Mouse (Mus musculus): ENCODE data around the gene Zfp462. TPM values are rescaled to one million over a fixed set of nuclear protein-coding genes. Genes with fewer than 3 reads are reported as not detected.

Gene Zfp462
- polyA plus RNA-seq, 1 experiment from 2014 or later = 2.0 TPM

GRCm38 (mm10) chr4:55026109-55026646 is 81.3 kb downstream of the Zfp462 start:
- H3K4me2 ChIP-seq = no peak overlapping the region
- 82% methylated on average over 10 of the region's 10 CpGs for WGBS
- no peak overlapping the region for H3K4me3 ChIP-seq
- no peak for ATAC-seq (replicated peaks; ENCODE audit: insufficient number of reproducible peaks, insufficient read depth, low FRiP score, low read depth)
- no peaks in the 10 kb centered on the region for H3K27me3 ChIP-seq
- no peak overlapping the region for H3K27ac ChIP-seq
- no peak overlapping the region for H3K9ac ChIP-seq
- no peaks in the 10 kb centered on the region for H3K9me3 ChIP-seq (replicated peaks)
- peaks cover 8% of the 10 kb centered on the region for H3K4me1 ChIP-seq (replicated peaks)
- H3K36me3 ChIP-seq = peaks cover 17% of the 10 kb centered on the region

- Histone ChIP-seq H3K27me3 (no peaks in the 10 kb centered on the region), H3K4me3 (no peak overlapping the region), H3K36me3 (no peaks in the 10 kb centered on the region), H3K4me2 (no peak overlapping the region), H3K9me3 (replicated peaks) (no peaks in the 10 kb centered on the region), H3K27ac (no peak overlapping the region), H3K4me1 (replicated peaks) (peaks cover 10% of the 10 kb centered on the region), H3K9ac (no peak overlapping the region)
- no peak for ATAC-seq (replicated peaks; ENCODE audit: insufficient number of reproducible peaks, insufficient read depth, low FRiP score, low read depth)
- WGBS = 56% methylated on average over 5 of the region's 5 CpGs
These were observed 85.6 kb downstream of the Zfp462 start for GRCm38 (mm10) chr4:55030401-55030800.

GRCm38 (mm10) chr4:55032317-55032930 is 87.6 kb downstream of the Zfp462 start:
- H3K4me2 ChIP-seq = no peak overlapping the region
- no peak for ATAC-seq (replicated peaks; ENCODE audit: insufficient number of reproducible peaks, insufficient read depth, low FRiP score, low read depth)
- H3K4me1 ChIP-seq (replicated peaks) = peaks cover 10% of the 10 kb centered on the region
- WGBS = 48% methylated on average over 8 of the region's 8 CpGs
- no peak overlapping the region for H3K27ac ChIP-seq
- no peak overlapping the region for H3K4me3 ChIP-seq
- H3K9ac ChIP-seq = no peak overlapping the region
- H3K9me3 ChIP-seq (replicated peaks) = no peaks in the 10 kb centered on the region
- H3K27me3 ChIP-seq = no peaks in the 10 kb centered on the region
- no peaks in the 10 kb centered on the region for H3K36me3 ChIP-seq

- H3K4me1 ChIP-seq (replicated peaks) = peaks cover 10% of the 10 kb centered on the region
- ATAC-seq (replicated peaks; ENCODE audit: insufficient number of reproducible peaks, insufficient read depth, low FRiP score, low read depth) = no peak
- H3K27ac ChIP-seq = no peak overlapping the region
- no peak overlapping the region for H3K4me2 ChIP-seq
- H3K9ac ChIP-seq = no peak overlapping the region
- 87% methylated on average over 6 of the region's 6 CpGs for WGBS
- no peaks in the 10 kb centered on the region for H3K36me3 ChIP-seq
- no peaks in the 10 kb centered on the region for H3K27me3 ChIP-seq
- H3K4me3 ChIP-seq = no peak overlapping the region
- H3K9me3 ChIP-seq (replicated peaks) = no peaks in the 10 kb centered on the region
These were observed 88.6 kb downstream of the Zfp462 start for GRCm38 (mm10) chr4:55033452-55033851.

GRCm38 (mm10) chr4:55038139-55038538 is 93.3 kb downstream of the Zfp462 start:
- no peak for ATAC-seq (replicated peaks; ENCODE audit: insufficient number of reproducible peaks, insufficient read depth, low FRiP score, low read depth)
- H3K27ac ChIP-seq = no peak overlapping the region
- no peak overlapping the region for H3K9ac ChIP-seq
- H3K4me1 ChIP-seq (replicated peaks) = no peaks in the 10 kb centered on the region; the same call in 1 of the 2 replicates
- H3K4me2 ChIP-seq = no peak overlapping the region
- WGBS = 79% methylated on average over 6 of the region's 6 CpGs
- H3K36me3 ChIP-seq = no peaks in the 10 kb centered on the region
- no peaks in the 10 kb centered on the region for H3K27me3 ChIP-seq
- no peaks in the 10 kb centered on the region for H3K9me3 ChIP-seq (replicated peaks)
- no peak overlapping the region for H3K4me3 ChIP-seq

- Histone ChIP-seq H3K36me3 (no peaks in the 10 kb centered on the region), H3K4me1 (replicated peaks) (no peaks in the 10 kb centered on the region), H3K9me3 (replicated peaks) (no peaks in the 10 kb centered on the region), H3K9ac (no peak overlapping the region), H3K27ac (0 out of 2 replicates have a peak overlapping the region, but pooled peaks have one; percentile 2), H3K27me3 (no peaks in the 10 kb centered on the region), H3K4me3 (no peak overlapping the region), H3K4me2 (no peak overlapping the region)
- ATAC-seq (replicated peaks; ENCODE audit: insufficient number of reproducible peaks, insufficient read depth, low FRiP score, low read depth) = no peak
- 74% methylated on average over 8 of the region's 8 CpGs for WGBS
These were observed 95.6 kb downstream of the Zfp462 start for GRCm38 (mm10) chr4:55040258-55040964.

- WGBS = 88% methylated on average over 6 of the region's 6 CpGs
These were observed 96.4 kb downstream of the Zfp462 start for GRCm38 (mm10) chr4:55041106-55041730.

GRCm38 (mm10) chr4:55042573-55042972 is 97.7 kb downstream of the Zfp462 start:
- H3K9me3 ChIP-seq (replicated peaks) = no peaks in the 10 kb centered on the region
- no peaks in the 10 kb centered on the region for H3K27me3 ChIP-seq
- no peak overlapping the region for H3K4me3 ChIP-seq
- no peak overlapping the region for H3K9ac ChIP-seq
- WGBS = 59% methylated on average over 4 of the region's 4 CpGs
- no peak overlapping the region for H3K4me2 ChIP-seq
- no peaks in the 10 kb centered on the region for H3K4me1 ChIP-seq (replicated peaks)
- no peaks in the 10 kb centered on the region for H3K36me3 ChIP-seq
- H3K27ac ChIP-seq = peak overlapping the region; percentile 55
- peak; percentile 53; the same call in 1 of the 2 replicates for ATAC-seq (replicated peaks; ENCODE audit: insufficient number of reproducible peaks, insufficient read depth, low FRiP score, low read depth)

More at GRCm38 (mm10) chr4:55041106-55041730, 96.4 kb downstream of the Zfp462 start:
- Histone ChIP-seq H3K27ac (0 out of 2 replicates have a peak overlapping the region, but pooled peaks have one; percentile 2), H3K9me3 (replicated peaks) (no peaks in the 10 kb centered on the region), H3K4me3 (no peak overlapping the region), H3K9ac (no peak overlapping the region), H3K4me2 (no peak overlapping the region), H3K4me1 (replicated peaks) (no peaks in the 10 kb centered on the region), H3K36me3 (no peaks in the 10 kb centered on the region), H3K27me3 (no peaks in the 10 kb centered on the region)
- no peak for ATAC-seq (replicated peaks; ENCODE audit: insufficient number of reproducible peaks, insufficient read depth, low FRiP score, low read depth)

- no peaks in the 10 kb centered on the region for H3K27me3 ChIP-seq
- 72% methylated on average over 7 of the region's 7 CpGs for WGBS
- no peak overlapping the region for H3K4me2 ChIP-seq
- H3K36me3 ChIP-seq = peaks cover 15% of the 10 kb centered on the region; the same call in 1 of the 2 replicates
- H3K9ac ChIP-seq = no peak overlapping the region
- no peak overlapping the region for H3K4me3 ChIP-seq
- no peaks in the 10 kb centered on the region for H3K4me1 ChIP-seq (replicated peaks)
- no peak overlapping the region for H3K27ac ChIP-seq
- ATAC-seq (replicated peaks; ENCODE audit: insufficient number of reproducible peaks, insufficient read depth, low FRiP score, low read depth) = no peak
- no peaks in the 10 kb centered on the region for H3K9me3 ChIP-seq (replicated peaks)
These were observed 102.4 kb downstream of the Zfp462 start for GRCm38 (mm10) chr4:55047266-55047665.

GRCm38 (mm10) chr4:55049938-55050610 is 105.2 kb downstream of the Zfp462 start:
- no peak overlapping the region for H3K4me2 ChIP-seq
- no peak overlapping the region for H3K9ac ChIP-seq
- no peaks in the 10 kb centered on the region for H3K9me3 ChIP-seq (replicated peaks)
- no peak for ATAC-seq (replicated peaks; ENCODE audit: insufficient number of reproducible peaks, insufficient read depth, low FRiP score, low read depth)
- H3K27ac ChIP-seq = no peak overlapping the region
- H3K27me3 ChIP-seq = no peaks in the 10 kb centered on the region
- H3K4me1 ChIP-seq (replicated peaks) = no peaks in the 10 kb centered on the region
- 70% methylated on average over 16 of the region's 16 CpGs for WGBS
- H3K4me3 ChIP-seq = no peak overlapping the region
- H3K36me3 ChIP-seq = peaks cover 32% of the 10 kb centered on the region; the same call in 1 of the 2 replicates

GRCm38 (mm10) chr4:55051345-55051744 is 106.5 kb downstream of the Zfp462 start:
- H3K27me3 ChIP-seq = no peaks in the 10 kb centered on the region
- no peak overlapping the region for H3K4me3 ChIP-seq
- no peak overlapping the region for H3K4me2 ChIP-seq
- H3K36me3 ChIP-seq = peaks cover 32% of the 10 kb centered on the region; the same call in 1 of the 2 replicates
- H3K4me1 ChIP-seq (replicated peaks) = no peaks in the 10 kb centered on the region
- H3K9me3 ChIP-seq (replicated peaks) = no peaks in the 10 kb centered on the region
- H3K9ac ChIP-seq = no peak overlapping the region
- ATAC-seq (replicated peaks; ENCODE audit: insufficient number of reproducible peaks, insufficient read depth, low FRiP score, low read depth) = no peak
- no peak overlapping the region for H3K27ac ChIP-seq
- WGBS = 87% methylated on average over 4 of the region's 4 CpGs

Measured in heart, embryonic 15.5 days (tissue).